Mouse (Mus musculus): ENCODE results near the gene Mthfd1. TPM values are rescaled to one million over a fixed set of nuclear protein-coding genes. Genes with fewer than 3 reads are reported as not detected.

Mthfd1 gene
- polyA plus RNA-seq, 1 experiment from 2014 or later: 105 TPM

GRCm38 (mm10) chr12:76278209-76278608 lies 23.1 kb downstream of the Mthfd1 start:
- TF ChIP-seq EP300 (IDR thresholded peaks at IDR 0.05) (no peak), CTCF (IDR thresholded peaks at IDR 0.05) (no peak)
- Histone ChIP-seq H3K4me1 (ENCODE audit: insufficient read depth, low read depth, low read length) (no peaks in the 10 kb centered on the region), H3K27ac (ENCODE audit: low read length) (no peak overlapping the region), H3K9ac (replicated peaks; ENCODE audit: low read depth) (no peak overlapping the region), H3K4me2 (replicated peaks; ENCODE audit: low read depth, low read length) (no peak overlapping the region), H3K36me3 (ENCODE audit: insufficient read depth, low read length) (peaks cover under 1% of the 10 kb centered on the region), H3K4me3 (ENCODE audit: low read depth, low read length) (no peak overlapping the region), H3K9me3 (ENCODE audit: low read length) (no peaks in the 10 kb centered on the region), H3K27me3 (replicated peaks; ENCODE audit: insufficient read depth, low read length) (no peaks in the 10 kb centered on the region)
- ATAC-seq (no peak), DNase-seq (ENCODE audit: low spot score) (no peak)
- 42% methylated on average over 6 of the region's 6 CpGs for WGBS

- no peaks in the 10 kb centered on the region for H3K27me3 ChIP-seq (replicated peaks; ENCODE audit: insufficient read depth, low read length)
- ATAC-seq (no peak), DNase-seq (ENCODE audit: low spot score) (no peak)
- no peaks in the 10 kb centered on the region for H3K4me1 ChIP-seq (ENCODE audit: insufficient read depth, low read depth, low read length)
- no peak overlapping the region for H3K9ac ChIP-seq (replicated peaks; ENCODE audit: low read depth)
- H3K4me2 ChIP-seq (replicated peaks; ENCODE audit: low read depth, low read length): no peak overlapping the region
- no peak overlapping the region for H3K27ac ChIP-seq (ENCODE audit: low read length)
- peaks cover 10% of the 10 kb centered on the region for H3K36me3 ChIP-seq (ENCODE audit: insufficient read depth, low read length)
- H3K4me3 ChIP-seq (ENCODE audit: low read depth, low read length): no peak overlapping the region
- no peaks in the 10 kb centered on the region for H3K9me3 ChIP-seq (ENCODE audit: low read length)
- TF ChIP-seq EP300 (IDR thresholded peaks at IDR 0.05) (no peak), CTCF (IDR thresholded peaks at IDR 0.05) (no peak)
- 88% methylated on average over 9 of the region's 9 CpGs for WGBS
Measured at GRCm38 (mm10) chr12:76280556-76280955, 25.5 kb downstream of the Mthfd1 start.

- TF ChIP-seq CTCF (IDR thresholded peaks at IDR 0.05) (no peak), EP300 (IDR thresholded peaks at IDR 0.05) (no peak)
Measured at GRCm38 (mm10) chr12:76281111-76281660, 26.1 kb downstream of the Mthfd1 start.

GRCm38 (mm10) chr12:76282132-76282531 lies 27.0 kb downstream of the Mthfd1 start:
- 47% methylated on average over 4 of the region's 4 CpGs for WGBS
- no peak for DNase-seq (ENCODE audit: low spot score)
- ATAC-seq: no peak

More at GRCm38 (mm10) chr12:76281111-76281660, 26.1 kb downstream of the Mthfd1 start:
- WGBS: 76% methylated on average over 2 of the region's 2 CpGs
- H3K36me3 ChIP-seq (ENCODE audit: insufficient read depth, low read length): peaks cover 12% of the 10 kb centered on the region
- no peaks in the 10 kb centered on the region for H3K27me3 ChIP-seq (replicated peaks; ENCODE audit: insufficient read depth, low read length)
- no peak overlapping the region for H3K9ac ChIP-seq (replicated peaks; ENCODE audit: low read depth)
- no peak overlapping the region for H3K4me3 ChIP-seq (ENCODE audit: low read depth, low read length)
- DNase-seq (ENCODE audit: low spot score) (no peak), ATAC-seq (no peak)
- no peaks in the 10 kb centered on the region for H3K4me1 ChIP-seq (ENCODE audit: insufficient read depth, low read depth, low read length)
- H3K27ac ChIP-seq (ENCODE audit: low read length): no peak overlapping the region
- H3K4me2 ChIP-seq (replicated peaks; ENCODE audit: low read depth, low read length): no peak overlapping the region
- H3K9me3 ChIP-seq (ENCODE audit: low read length): no peaks in the 10 kb centered on the region

GRCm38 (mm10) chr12:76282532-76283173 lies 27.6 kb downstream of the Mthfd1 start:
- Histone ChIP-seq H3K4me2 (replicated peaks; ENCODE audit: low read depth, low read length) (no peak overlapping the region), H3K27ac (ENCODE audit: low read length) (no peak overlapping the region), H3K36me3 (ENCODE audit: insufficient read depth, low read length) (peaks cover 12% of the 10 kb centered on the region), H3K9me3 (ENCODE audit: low read length) (no peaks in the 10 kb centered on the region), H3K4me1 (ENCODE audit: insufficient read depth, low read depth, low read length) (no peaks in the 10 kb centered on the region), H3K4me3 (ENCODE audit: low read depth, low read length) (no peak overlapping the region), H3K27me3 (replicated peaks; ENCODE audit: insufficient read depth, low read length) (no peaks in the 10 kb centered on the region), H3K9ac (replicated peaks; ENCODE audit: low read depth) (no peak overlapping the region)
- DNase-seq (ENCODE audit: low spot score): no peak
- TF ChIP-seq CTCF (IDR thresholded peaks at IDR 0.05) (no peak), EP300 (IDR thresholded peaks at IDR 0.05) (no peak)
- WGBS: 95% methylated on average over 17 of the region's 17 CpGs
- no peak for ATAC-seq

More at GRCm38 (mm10) chr12:76282132-76282531, 27.0 kb downstream of the Mthfd1 start:
- H3K27ac ChIP-seq (ENCODE audit: low read length): no peak overlapping the region
- TF ChIP-seq EP300 (IDR thresholded peaks at IDR 0.05) (no peak), CTCF (IDR thresholded peaks at IDR 0.05) (no peak)
- no peaks in the 10 kb centered on the region for H3K4me1 ChIP-seq (ENCODE audit: insufficient read depth, low read depth, low read length)
- no peaks in the 10 kb centered on the region for H3K27me3 ChIP-seq (replicated peaks; ENCODE audit: insufficient read depth, low read length)
- peaks cover 12% of the 10 kb centered on the region for H3K36me3 ChIP-seq (ENCODE audit: insufficient read depth, low read length)
- H3K4me2 ChIP-seq (replicated peaks; ENCODE audit: low read depth, low read length): no peak overlapping the region
- H3K9me3 ChIP-seq (ENCODE audit: low read length): no peaks in the 10 kb centered on the region
- H3K9ac ChIP-seq (replicated peaks; ENCODE audit: low read depth): no peak overlapping the region
- H3K4me3 ChIP-seq (ENCODE audit: low read depth, low read length): no peak overlapping the region

GRCm38 (mm10) chr12:76285418-76285817 lies 30.3 kb downstream of the Mthfd1 start:
- Histone ChIP-seq H3K36me3 (ENCODE audit: insufficient read depth, low read length) (peaks cover 12% of the 10 kb centered on the region), H3K9me3 (ENCODE audit: low read length) (no peaks in the 10 kb centered on the region), H3K4me3 (ENCODE audit: low read depth, low read length) (no peak overlapping the region), H3K4me2 (replicated peaks; ENCODE audit: low read depth, low read length) (no peak overlapping the region), H3K27me3 (replicated peaks; ENCODE audit: insufficient read depth, low read length) (no peaks in the 10 kb centered on the region), H3K27ac (ENCODE audit: low read length) (no peak overlapping the region), H3K9ac (replicated peaks; ENCODE audit: low read depth) (no peak overlapping the region), H3K4me1 (ENCODE audit: insufficient read depth, low read depth, low read length) (no peaks in the 10 kb centered on the region)
- DNase-seq (ENCODE audit: low spot score) (no peak), ATAC-seq (no peak)
- TF ChIP-seq CTCF (IDR thresholded peaks at IDR 0.05): no peak
- no peak for TF ChIP-seq EP300 (IDR thresholded peaks at IDR 0.05)
- 72% methylated on average over 6 of the region's 6 CpGs for WGBS

All from lung, postnatal 0 days (tissue).